Mouse (Mus musculus) hindbrain, embryonic 10.5 days (tissue): ENCODE measurements around the gene Gpsm2. TPM values are rescaled to one million over a fixed set of nuclear protein-coding genes. Genes with fewer than 3 reads are reported as not detected.

ENCODE experiments used
- DNase-seq: peaks from one replicate; pipeline ENCODE4 v3.0.0-alpha.2; 2017; ENCODE audit warnings: low spot score
- H3K27ac ChIP-seq: fragments of 300-500 bp; sonication (generic); 2 replicates; pipeline ENCODE4 v1.5.1; 2016; ENCODE audit warnings: mild to moderate bottlenecking, moderate library complexity
- H3K27me3 ChIP-seq: fragments of 300-500 bp; sonication (generic); 2 replicates; pipeline ENCODE4 v1.6.1; 2016; ENCODE audit warnings: mild to moderate bottlenecking; ENCODE audit not compliant: poor library complexity, insufficient read depth, severe bottlenecking
- H3K36me3 ChIP-seq: fragments of 300-500 bp; sonication (generic); 2 replicates; pipeline ENCODE4 v1.6.1; 2016; ENCODE audit warnings: mild to moderate bottlenecking, moderate library complexity
- H3K4me1 ChIP-seq: fragments of 300-500 bp; sonication (generic); replicated peaks from 2 replicates; pipeline ENCODE4 v1.6.1; 2016; ENCODE audit warnings: mild to moderate bottlenecking
- H3K4me3 ChIP-seq: fragments of 300-500 bp; sonication (generic); 2 replicates; pipeline ENCODE4 v1.5.1; 2016; ENCODE audit warnings: mild to moderate bottlenecking, moderate library complexity
- H3K9me3 ChIP-seq: fragments of 300-500 bp; sonication (generic); 2 replicates; pipeline ENCODE4 v1.6.1; 2016; ENCODE audit warnings: mild to moderate bottlenecking, moderate library complexity
- WGBS: fragments of 180-500 bp; shearing (Covaris S2); methylation state at CpG from one replicate; pipeline ENCODE4 v1.1.7; 2016; 5-methylcytosine and 5-hydroxymethylcytosine counted together
- polyA plus RNA-seq: library from polyadenylated mRNA; unstranded; fragments of >200 nt; fragmentation: Nextera tagmentation; extraction: Ambion mirVana; gene quantifications from 2 replicates; pipeline ENCODE4 v1.2.1, GENCODE M21; 2016

Gene Gpsm2
- polyA plus RNA-seq, 1 experiment from 2014 or later: 88.5 TPM

- Histone ChIP-seq H3K27ac (no peak overlapping the region), H3K9me3 (peaks cover 4% of the 10 kb centered on the region), H3K36me3 (peaks cover 31% of the 10 kb centered on the region), H3K27me3 (no peaks in the 10 kb centered on the region), H3K4me1 (peaks cover 29% of the 10 kb centered on the region), H3K4me3 (no peak overlapping the region)
- WGBS: 91% methylated on average over 2 of the region's 2 CpGs
- DNase-seq: no peak
Measured at GRCm38 (mm10) chr3:108719357-108719756, 2.8 kb downstream of the Gpsm2 start.

- H3K27me3 ChIP-seq: no peaks in the 10 kb centered on the region
- H3K36me3 ChIP-seq: peaks cover 36% of the 10 kb centered on the region
- DNase-seq: no peak
- H3K27ac ChIP-seq: no peak overlapping the region
- H3K4me1 ChIP-seq: peaks cover 31% of the 10 kb centered on the region
- 86% methylated on average over 3 of the region's 3 CpGs for WGBS
- H3K4me3 ChIP-seq: no peak overlapping the region
- H3K9me3 ChIP-seq: peaks cover 9% of the 10 kb centered on the region
Measured at GRCm38 (mm10) chr3:108717896-108718502, 4.1 kb downstream of the Gpsm2 start.

- H3K4me1 ChIP-seq: peaks cover 16% of the 10 kb centered on the region
- H3K9me3 ChIP-seq: peaks cover 9% of the 10 kb centered on the region
- no peak for DNase-seq
- 94% methylated on average over 4 of the region's 4 CpGs for WGBS
- no peak overlapping the region for H3K4me3 ChIP-seq
- no peaks in the 10 kb centered on the region for H3K27me3 ChIP-seq
- H3K27ac ChIP-seq: no peak overlapping the region
- peaks cover 45% of the 10 kb centered on the region for H3K36me3 ChIP-seq
Measured at GRCm38 (mm10) chr3:108714837-108715236, 7.3 kb downstream of the Gpsm2 start.

- Histone ChIP-seq H3K4me1 (peaks cover 10% of the 10 kb centered on the region), H3K27me3 (no peaks in the 10 kb centered on the region), H3K27ac (no peak overlapping the region), H3K36me3 (peaks cover 48% of the 10 kb centered on the region), H3K4me3 (no peak overlapping the region), H3K9me3 (peaks cover 9% of the 10 kb centered on the region)
- no peak for DNase-seq
- 62% methylated on average over 3 of the region's 3 CpGs for WGBS
Measured at GRCm38 (mm10) chr3:108713065-108713675, 8.9 kb downstream of the Gpsm2 start.

GRCm38 (mm10) chr3:108711296-108711695 is 10.8 kb downstream of the Gpsm2 start:
- peaks cover 58% of the 10 kb centered on the region for H3K36me3 ChIP-seq
- WGBS: 94% methylated on average over 5 of the region's 5 CpGs
- peaks cover 10% of the 10 kb centered on the region for H3K4me1 ChIP-seq
- no peak overlapping the region for H3K4me3 ChIP-seq
- H3K27me3 ChIP-seq: no peaks in the 10 kb centered on the region
- peaks cover 9% of the 10 kb centered on the region for H3K9me3 ChIP-seq
- H3K27ac ChIP-seq: no peak overlapping the region
- DNase-seq: no peak

GRCm38 (mm10) chr3:108702789-108703188 is 19.3 kb downstream of the Gpsm2 start:
- Histone ChIP-seq H3K9me3 (no peaks in the 10 kb centered on the region), H3K4me1 (0 out of 2 replicates have a peak, but pooled peaks cover 3% of the 10 kb centered on the region), H3K4me3 (no peak overlapping the region), H3K27me3 (no peaks in the 10 kb centered on the region), H3K36me3 (peaks cover 90% of the 10 kb centered on the region), H3K27ac (no peak overlapping the region)
- DNase-seq: no peak
- 96% methylated on average over 8 of the region's 8 CpGs for WGBS

GRCm38 (mm10) chr3:108701256-108701655 is 20.9 kb downstream of the Gpsm2 start:
- H3K36me3 ChIP-seq: peaks cover 93% of the 10 kb centered on the region
- 84% methylated on average over 1 of the region's 1 CpGs for WGBS
- H3K27ac ChIP-seq: no peak overlapping the region
- no peaks in the 10 kb centered on the region for H3K9me3 ChIP-seq
- no peak overlapping the region for H3K4me3 ChIP-seq
- DNase-seq: no peak
- no peaks in the 10 kb centered on the region for H3K27me3 ChIP-seq
- 0 out of 2 replicates have a peak, but pooled peaks cover 3% of the 10 kb centered on the region for H3K4me1 ChIP-seq

GRCm38 (mm10) chr3:108699786-108700185 is 22.3 kb downstream of the Gpsm2 start:
- no peak overlapping the region for H3K4me3 ChIP-seq
- H3K9me3 ChIP-seq: no peaks in the 10 kb centered on the region
- no peak for DNase-seq
- 96% methylated on average over 4 of the region's 4 CpGs for WGBS
- H3K4me1 ChIP-seq: 0 out of 2 replicates have a peak, but pooled peaks cover 3% of the 10 kb centered on the region
- no peaks in the 10 kb centered on the region for H3K27me3 ChIP-seq
- no peak overlapping the region for H3K27ac ChIP-seq
- peaks cover 93% of the 10 kb centered on the region for H3K36me3 ChIP-seq

- Histone ChIP-seq H3K27me3 (no peaks in the 10 kb centered on the region), H3K4me3 (no peak overlapping the region), H3K36me3 (peaks cover 98% of the 10 kb centered on the region), H3K9me3 (no peaks in the 10 kb centered on the region), H3K27ac (no peak overlapping the region), H3K4me1 (no peaks in the 10 kb centered on the region)
- no peak for DNase-seq
- WGBS: 90% methylated on average over 8 of the region's 8 CpGs
Measured at GRCm38 (mm10) chr3:108698662-108699061, 23.4 kb downstream of the Gpsm2 start.

GRCm38 (mm10) chr3:108694321-108694720 is 27.8 kb downstream of the Gpsm2 start:
- no peaks in the 10 kb centered on the region for H3K27me3 ChIP-seq
- WGBS: 93% methylated on average over 9 of the region's 9 CpGs
- peaks cover 77% of the 10 kb centered on the region for H3K36me3 ChIP-seq
- no peak overlapping the region for H3K4me3 ChIP-seq
- no peak for DNase-seq
- H3K27ac ChIP-seq: no peak overlapping the region
- H3K4me1 ChIP-seq: no peaks in the 10 kb centered on the region
- no peaks in the 10 kb centered on the region for H3K9me3 ChIP-seq

GRCm38 (mm10) chr3:108689979-108690378 is 32.1 kb downstream of the Gpsm2 start:
- Histone ChIP-seq H3K27ac (no peak overlapping the region), H3K27me3 (no peaks in the 10 kb centered on the region), H3K9me3 (no peaks in the 10 kb centered on the region), H3K36me3 (peaks cover 77% of the 10 kb centered on the region), H3K4me1 (0 out of 2 replicates have a peak, but pooled peaks cover 4% of the 10 kb centered on the region), H3K4me3 (no peak overlapping the region)
- WGBS: 89% methylated on average over 4 of the region's 4 CpGs
- DNase-seq: no peak

- no peak for DNase-seq
- Histone ChIP-seq H3K27ac (no peak overlapping the region), H3K4me1 (0 out of 2 replicates have a peak, but pooled peaks cover 4% of the 10 kb centered on the region), H3K9me3 (no peaks in the 10 kb centered on the region), H3K27me3 (no peaks in the 10 kb centered on the region), H3K4me3 (no peak overlapping the region), H3K36me3 (peaks cover 74% of the 10 kb centered on the region)
- WGBS: 86% methylated on average over 8 of the region's 8 CpGs
Measured at GRCm38 (mm10) chr3:108689446-108689845, 32.7 kb downstream of the Gpsm2 start.

GRCm38 (mm10) chr3:108689015-108689441 is 33.1 kb downstream of the Gpsm2 start:
- 79% methylated on average over 6 of the region's 6 CpGs for WGBS
- no peaks in the 10 kb centered on the region for H3K27me3 ChIP-seq
- H3K27ac ChIP-seq: no peak overlapping the region
- 0 out of 2 replicates have a peak, but pooled peaks cover 4% of the 10 kb centered on the region for H3K4me1 ChIP-seq
- H3K9me3 ChIP-seq: no peaks in the 10 kb centered on the region
- DNase-seq: no peak
- H3K4me3 ChIP-seq: no peak overlapping the region
- H3K36me3 ChIP-seq: peaks cover 74% of the 10 kb centered on the region
